Mouse (Mus musculus): ENCODE results near the gene Ints14. TPM values are rescaled to one million over a fixed set of nuclear protein-coding genes. Genes with fewer than 3 reads are reported as not detected.

The Ints14 gene
- polyA plus RNA-seq, 1 experiment from 2014 or later: 64.1 TPM

GRCm38 (mm10) chr9:64938535-64938934 is 22.2 kb upstream of the Ints14 start:
- ATAC-seq (ENCODE audit: insufficient read depth) (no peak), DNase-seq (no peak)
- Histone ChIP-seq H3K4me3 (ENCODE audit: low read depth, low read length) (no peak overlapping the region), H3K9me3 (ENCODE audit: low read depth, low read length) (no peaks in the 10 kb centered on the region), H3K4me1 (ENCODE audit: insufficient read depth) (peaks cover 12% of the 10 kb centered on the region; the same call in 1 of the 2 replicates), H3K27me3 (ENCODE audit: insufficient read depth, low read length) (no peaks in the 10 kb centered on the region; the same call in 1 of the 2 replicates), H3K4me2 (no peak overlapping the region), H3K27ac (ENCODE audit: low read depth) (no peak overlapping the region), H3K36me3 (ENCODE audit: insufficient read depth) (no peaks in the 10 kb centered on the region), H3K9ac (no peak overlapping the region)
- 68% methylated on average over 5 of the region's 5 CpGs for WGBS
- no peak for TF ChIP-seq CTCF (IDR thresholded peaks at IDR 0.05; ENCODE audit: low read depth)

- Histone ChIP-seq H3K27ac (ENCODE audit: low read depth) (no peak overlapping the region), H3K4me3 (ENCODE audit: low read depth, low read length) (no peak overlapping the region), H3K9ac (no peak overlapping the region), H3K4me2 (no peak overlapping the region), H3K9me3 (ENCODE audit: low read depth, low read length) (no peaks in the 10 kb centered on the region), H3K4me1 (ENCODE audit: insufficient read depth) (peaks cover 10% of the 10 kb centered on the region; the same call in 1 of the 2 replicates), H3K27me3 (ENCODE audit: insufficient read depth, low read length) (no peaks in the 10 kb centered on the region; the same call in 1 of the 2 replicates), H3K36me3 (ENCODE audit: insufficient read depth) (no peaks in the 10 kb centered on the region)
- ATAC-seq (ENCODE audit: insufficient read depth) (no peak), DNase-seq (peak; percentile 10)
- no peak for TF ChIP-seq CTCF (IDR thresholded peaks at IDR 0.05; ENCODE audit: low read depth)
- 48% methylated on average over 4 of the region's 4 CpGs for WGBS
Observed at GRCm38 (mm10) chr9:64939281-64939680, 21.4 kb upstream of the Ints14 start.

GRCm38 (mm10) chr9:64939790-64940189 is 20.9 kb upstream of the Ints14 start:
- H3K4me3 ChIP-seq (ENCODE audit: low read depth, low read length): no peak overlapping the region
- H3K36me3 ChIP-seq (ENCODE audit: insufficient read depth): no peaks in the 10 kb centered on the region
- H3K9ac ChIP-seq: no peak overlapping the region
- H3K27me3 ChIP-seq (ENCODE audit: insufficient read depth, low read length): no peaks in the 10 kb centered on the region; the same call in 1 of the 2 replicates
- ATAC-seq (ENCODE audit: insufficient read depth): no peak
- peak; percentile 8; the same call in 1 of the 2 replicates for TF ChIP-seq CTCF (IDR thresholded peaks at IDR 0.05; ENCODE audit: low read depth)
- H3K4me2 ChIP-seq: no peak overlapping the region
- 85% methylated on average over 2 of the region's 2 CpGs for WGBS
- H3K9me3 ChIP-seq (ENCODE audit: low read depth, low read length): no peaks in the 10 kb centered on the region
- peak overlapping the region; percentile 65; the same call in 1 of the 2 replicates for H3K27ac ChIP-seq (ENCODE audit: low read depth)
- DNase-seq: no peak
- H3K4me1 ChIP-seq (ENCODE audit: insufficient read depth): peaks cover 10% of the 10 kb centered on the region; the same call in 1 of the 2 replicates

- 38% methylated on average over 11 of the region's 11 CpGs for WGBS
- peak; percentile 63 for DNase-seq
- no peak overlapping the region for H3K9ac ChIP-seq
Observed at GRCm38 (mm10) chr9:64940731-64941346, 19.9 kb upstream of the Ints14 start.

GRCm38 (mm10) chr9:64941650-64942049 is 19.1 kb upstream of the Ints14 start:
- WGBS: 61% methylated on average over 4 of the region's 4 CpGs
- H3K27ac ChIP-seq (ENCODE audit: low read depth): peak overlapping the region; percentile 65

More at GRCm38 (mm10) chr9:64940731-64941346, 19.9 kb upstream of the Ints14 start:
- Histone ChIP-seq H3K36me3 (ENCODE audit: insufficient read depth) (no peaks in the 10 kb centered on the region), H3K9me3 (ENCODE audit: low read depth, low read length) (no peaks in the 10 kb centered on the region), H3K4me2 (no peak overlapping the region), H3K27ac (ENCODE audit: low read depth) (peak overlapping the region; percentile 65), H3K27me3 (ENCODE audit: insufficient read depth, low read length) (no peaks in the 10 kb centered on the region; the same call in 1 of the 2 replicates), H3K4me3 (ENCODE audit: low read depth, low read length) (no peak overlapping the region), H3K4me1 (ENCODE audit: insufficient read depth) (peaks cover 10% of the 10 kb centered on the region; the same call in 1 of the 2 replicates)
- peak; percentile 55; the same call in 1 of the 2 replicates for ATAC-seq (ENCODE audit: insufficient read depth)
- TF ChIP-seq CTCF (IDR thresholded peaks at IDR 0.05; ENCODE audit: low read depth): no peak

GRCm38 (mm10) chr9:64943997-64944396 is 16.7 kb upstream of the Ints14 start:
- H3K4me1 ChIP-seq (ENCODE audit: insufficient read depth): peaks cover 7% of the 10 kb centered on the region; the same call in 1 of the 2 replicates
- no peak for TF ChIP-seq CTCF (IDR thresholded peaks at IDR 0.05; ENCODE audit: low read depth)
- H3K4me3 ChIP-seq (ENCODE audit: low read depth, low read length): no peak overlapping the region
- DNase-seq (no peak), ATAC-seq (ENCODE audit: insufficient read depth) (no peak)
- no peak overlapping the region for H3K27ac ChIP-seq (ENCODE audit: low read depth)
- WGBS: 37% methylated on average over 11 of the region's 11 CpGs
- H3K4me2 ChIP-seq: peak overlapping the region; percentile 5; the same call in 1 of the 2 replicates
- no peaks in the 10 kb centered on the region for H3K36me3 ChIP-seq (ENCODE audit: insufficient read depth)
- H3K9me3 ChIP-seq (ENCODE audit: low read depth, low read length): no peaks in the 10 kb centered on the region
- H3K27me3 ChIP-seq (ENCODE audit: insufficient read depth, low read length): no peaks in the 10 kb centered on the region
- H3K9ac ChIP-seq: no peak overlapping the region

More at GRCm38 (mm10) chr9:64941650-64942049, 19.1 kb upstream of the Ints14 start:
- no peak for TF ChIP-seq CTCF (IDR thresholded peaks at IDR 0.05; ENCODE audit: low read depth)
- Histone ChIP-seq H3K4me3 (ENCODE audit: low read depth, low read length) (no peak overlapping the region), H3K9me3 (ENCODE audit: low read depth, low read length) (no peaks in the 10 kb centered on the region), H3K9ac (no peak overlapping the region), H3K36me3 (ENCODE audit: insufficient read depth) (no peaks in the 10 kb centered on the region), H3K27me3 (ENCODE audit: insufficient read depth, low read length) (no peaks in the 10 kb centered on the region), H3K4me1 (ENCODE audit: insufficient read depth) (peaks cover 10% of the 10 kb centered on the region; the same call in 1 of the 2 replicates), H3K4me2 (no peak overlapping the region)
- peak; percentile 66; the same call in 1 of the 2 replicates for ATAC-seq (ENCODE audit: insufficient read depth)
- peak; percentile 83 for DNase-seq

GRCm38 (mm10) chr9:64947483-64948095 is 13.1 kb upstream of the Ints14 start:
- ATAC-seq (ENCODE audit: insufficient read depth) (no peak), DNase-seq (no peak)
- Histone ChIP-seq H3K9ac (no peak overlapping the region), H3K9me3 (ENCODE audit: low read depth, low read length) (no peaks in the 10 kb centered on the region), H3K36me3 (ENCODE audit: insufficient read depth) (no peaks in the 10 kb centered on the region), H3K27ac (ENCODE audit: low read depth) (no peak overlapping the region), H3K4me1 (ENCODE audit: insufficient read depth) (no peaks in the 10 kb centered on the region), H3K27me3 (ENCODE audit: insufficient read depth, low read length) (0 out of 2 replicates have a peak, but pooled peaks cover 7% of the 10 kb centered on the region), H3K4me3 (ENCODE audit: low read depth, low read length) (no peak overlapping the region), H3K4me2 (no peak overlapping the region)
- WGBS: 81% methylated on average over 9 of the region's 9 CpGs
- no peak for TF ChIP-seq CTCF (IDR thresholded peaks at IDR 0.05; ENCODE audit: low read depth)
